Mouse (Mus musculus): ENCODE data around the gene Scaf8. TPM values are rescaled to one million over a fixed set of nuclear protein-coding genes. Genes with fewer than 3 reads are reported as not detected.

Scaf8 gene
- 116 TPM for total RNA-seq (2023)

GRCm38 (mm10) chr17:3114720-3115379 lies at the start of gene Scaf8:
Gene Scaf8, plus strand, starts transcription at chr17:3114972.

Other genes starting within 250 kb of the Scaf8 start
- gene Tiam2, start 211.6 kb downstream of the Scaf8 start, total RNA-seq (2023), result 1.1 TPM

Data from CD4-positive naive resting alpha-beta T cell, adult 76 days (primary cell).